19 mouse cellular contexts compared by ENCODE assay signal in the genomic region with DNA sequence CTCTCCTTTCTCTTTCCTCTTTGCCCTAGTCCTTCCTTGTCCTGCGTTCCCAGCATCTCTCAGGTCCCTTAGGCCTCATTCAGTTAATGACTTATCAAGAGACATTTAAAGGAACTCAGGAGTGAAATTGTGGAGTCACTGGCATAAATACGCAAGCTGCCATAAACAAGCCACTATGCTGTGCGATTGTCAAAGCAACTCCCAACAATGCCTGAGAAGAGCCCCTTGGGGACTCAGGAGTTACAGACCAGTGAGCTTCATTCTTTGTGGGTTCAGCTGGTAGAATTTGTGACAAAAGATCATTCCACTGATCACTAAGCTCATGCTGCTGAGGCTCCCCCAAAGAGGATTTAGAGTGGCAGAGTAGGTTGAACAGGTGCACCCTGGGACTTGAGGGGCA.
A peak's percentile ranks its signal among the peaks of the same experiment; 100 is the strongest.
DNase-seq lines count a peak whose midpoint lies in the region; ATAC-seq lines count a peak whose summit lies in the region.
"Had no signal": no experiment of that assay in that cellular context is flagged by ENCODE, and none has a peak within 500 bp of the region (broad histone marks: within the 10 kb centered on the region; RNA-seq: fewer than 3 reads in every experiment).

No protein-coding gene starts in this region.

- H3K4me3 ChIP-seq in hindbrain, embryonic 10.5 days = no peak overlapping the region
- H3K4me3 ChIP-seq in hindbrain, embryonic 14.5 days (replicated peaks; ENCODE audit: low read length) = no peak overlapping the region
- H3K4me3 ChIP-seq in neural tube, embryonic 12.5 days = no peak overlapping the region
- no peak overlapping the region for H3K4me3 ChIP-seq in neural tube, embryonic 13.5 days
- no peak overlapping the region for H3K4me3 ChIP-seq in heart, embryonic 11.5 days (ENCODE audit: low read depth, low read length)
- H3K4me3 ChIP-seq: embryonic facial prominence, embryonic 12.5 days; forebrain, embryonic 12.5 days; heart, adult 2 months; heart, embryonic 12.5 days; hindbrain, embryonic 15.5 days had no signal

- H3K27ac ChIP-seq in hindbrain, embryonic 10.5 days = peak overlapping the region; percentile 29; the same call in 1 of the 2 replicates
- H3K27ac ChIP-seq in hindbrain, embryonic 14.5 days = no peak overlapping the region
- no peak overlapping the region for H3K27ac ChIP-seq in neural tube, embryonic 12.5 days
- no peak overlapping the region for H3K27ac ChIP-seq in neural tube, embryonic 13.5 days (replicated peaks)
- H3K27ac ChIP-seq in heart, embryonic 11.5 days (ENCODE audit: low read depth, low read length) = no peak overlapping the region
- H3K27ac ChIP-seq: embryonic facial prominence, embryonic 12.5 days; forebrain, embryonic 12.5 days; heart, adult 2 months; hindbrain, embryonic 15.5 days had no signal

- 65% methylated on average over 3 of the region's 3 CpGs for WGBS in hindbrain, embryonic 10.5 days
- WGBS in hindbrain, embryonic 14.5 days = 40% methylated on average over 3 of the region's 3 CpGs
- WGBS in neural tube, embryonic 12.5 days = 49% methylated on average over 3 of the region's 3 CpGs
- 38% methylated on average over 3 of the region's 3 CpGs for WGBS in neural tube, embryonic 13.5 days
- 80% methylated on average over 3 of the region's 3 CpGs for WGBS in heart, embryonic 11.5 days (ENCODE audit: insufficient replicate concordance)

- H3K4me2 ChIP-seq in hindbrain, embryonic 14.5 days (replicated peaks) = no peak overlapping the region
- no peak overlapping the region for H3K4me2 ChIP-seq in neural tube, embryonic 12.5 days (replicated peaks)
- H3K4me2 ChIP-seq in neural tube, embryonic 13.5 days = no peak overlapping the region
- no peak overlapping the region for H3K4me2 ChIP-seq in heart, embryonic 11.5 days
- H3K4me2 ChIP-seq: embryonic facial prominence, embryonic 12.5 days; forebrain, embryonic 12.5 days; heart, embryonic 12.5 days; hindbrain, embryonic 15.5 days had no signal

- no peak overlapping the region for H3K9ac ChIP-seq in hindbrain, embryonic 14.5 days
- H3K9ac ChIP-seq in neural tube, embryonic 12.5 days = no peak overlapping the region
- H3K9ac ChIP-seq in neural tube, embryonic 13.5 days = no peak overlapping the region
- no peak overlapping the region for H3K9ac ChIP-seq in heart, embryonic 11.5 days (ENCODE audit: low read depth, low read length)
- H3K9ac ChIP-seq: embryonic facial prominence, embryonic 12.5 days; forebrain, embryonic 12.5 days; heart, embryonic 12.5 days; hindbrain, embryonic 15.5 days had no signal

- DNase-seq in hindbrain, embryonic 10.5 days (ENCODE audit: low spot score) = no peak
- DNase-seq in hindbrain, embryonic 14.5 days (ENCODE audit: low spot score) = no peak
- no peak for DNase-seq in neural tube, embryonic 10.5 days (ENCODE audit: extremely low spot score, low spot score)
- DNase-seq: adrenal gland, postnatal 14 days; cerebellum, adult 2 months; embryo, embryonic 11 days; gastrocnemius, postnatal 10 days; heart, adult 2 months had no signal

- no peak for ATAC-seq in hindbrain, embryonic 14.5 days (ENCODE audit: low FRiP score)
- 0 out of 2 replicates have a peak, but pooled peaks have one; percentile 7 for ATAC-seq in neural tube, embryonic 12.5 days (ENCODE audit: low FRiP score, low read depth)
- ATAC-seq in neural tube, embryonic 13.5 days (ENCODE audit: low read depth) = peak; percentile 80; the same call in 1 of the 2 replicates
- no peak for ATAC-seq in heart, embryonic 11.5 days (replicated peaks; ENCODE audit: insufficient number of reproducible peaks, low FRiP score, low TSS enrichment)
- ATAC-seq: activated CD4-positive, CD25-positive, alpha-beta regulatory T cell, adult 4 months; forebrain, embryonic 16.5 days; Patski had no signal

- H3K27me3 ChIP-seq in hindbrain, embryonic 10.5 days (ENCODE audit: insufficient read depth, poor library complexity, severe bottlenecking) = no peaks in the 10 kb centered on the region
- H3K27me3 ChIP-seq in hindbrain, embryonic 14.5 days (ENCODE audit: control insufficient read depth, insufficient read depth, low read length) = no peaks in the 10 kb centered on the region
- H3K27me3 ChIP-seq in neural tube, embryonic 12.5 days (replicated peaks) = no peaks in the 10 kb centered on the region
- H3K27me3 ChIP-seq in neural tube, embryonic 13.5 days = no peaks in the 10 kb centered on the region
- H3K27me3 ChIP-seq in heart, embryonic 11.5 days (ENCODE audit: control insufficient read depth, insufficient read depth, low read length) = no peaks in the 10 kb centered on the region
- H3K27me3 ChIP-seq: CH12.LX; embryonic facial prominence, embryonic 12.5 days; forebrain, embryonic 12.5 days; heart, embryonic 12.5 days; hindbrain, embryonic 15.5 days had no signal

- no peaks in the 10 kb centered on the region for H3K9me3 ChIP-seq in hindbrain, embryonic 10.5 days
- no peaks in the 10 kb centered on the region for H3K9me3 ChIP-seq in hindbrain, embryonic 14.5 days (ENCODE audit: control insufficient read depth, low read length)
- H3K9me3 ChIP-seq in neural tube, embryonic 12.5 days = no peaks in the 10 kb centered on the region
- no peaks in the 10 kb centered on the region for H3K9me3 ChIP-seq in neural tube, embryonic 13.5 days
- H3K9me3 ChIP-seq in heart, embryonic 11.5 days (replicated peaks; ENCODE audit: control insufficient read depth, low read length) = no peaks in the 10 kb centered on the region
- H3K9me3 ChIP-seq: embryonic facial prominence, embryonic 12.5 days; forebrain, embryonic 12.5 days; heart, embryonic 12.5 days; hindbrain, embryonic 15.5 days had no signal

- H3K4me1 ChIP-seq in hindbrain, embryonic 10.5 days (replicated peaks) = no peaks in the 10 kb centered on the region
- peaks cover 4% of the 10 kb centered on the region; the same call in 1 of the 2 replicates for H3K4me1 ChIP-seq in hindbrain, embryonic 14.5 days (replicated peaks; ENCODE audit: control insufficient read depth, insufficient read depth, low read length)
- no peaks in the 10 kb centered on the region for H3K4me1 ChIP-seq in neural tube, embryonic 12.5 days
- H3K4me1 ChIP-seq in neural tube, embryonic 13.5 days (replicated peaks) = peaks cover 10% of the 10 kb centered on the region
- no peaks in the 10 kb centered on the region for H3K4me1 ChIP-seq in heart, embryonic 11.5 days (ENCODE audit: control insufficient read depth, insufficient read depth, low read length)
- H3K4me1 ChIP-seq: embryonic facial prominence, embryonic 12.5 days; forebrain, embryonic 12.5 days; heart, embryonic 12.5 days had no signal

- H3K36me3 ChIP-seq in hindbrain, embryonic 10.5 days = no peaks in the 10 kb centered on the region
- H3K36me3 ChIP-seq in hindbrain, embryonic 14.5 days (replicated peaks; ENCODE audit: control insufficient read depth, insufficient read depth) = no peaks in the 10 kb centered on the region
- H3K36me3 ChIP-seq in neural tube, embryonic 12.5 days = no peaks in the 10 kb centered on the region
- no peaks in the 10 kb centered on the region for H3K36me3 ChIP-seq in neural tube, embryonic 13.5 days
- no peaks in the 10 kb centered on the region for H3K36me3 ChIP-seq in heart, embryonic 11.5 days (ENCODE audit: control insufficient read depth, insufficient read depth, low read length)
- H3K36me3 ChIP-seq: embryonic facial prominence, embryonic 12.5 days; forebrain, embryonic 12.5 days; heart, embryonic 12.5 days; hindbrain, embryonic 15.5 days had no signal

Comparison
In these comparisons a context has a peak if more than half of its experiments do, and no peak if none do; other contexts are left out.
1. ATAC-seq: peak in neural tube, embryonic 12.5 days (single experiment) and neural tube, embryonic 13.5 days (single experiment); none in hindbrain, embryonic 14.5 days (single experiment) and heart, embryonic 11.5 days (single experiment).